Mouse (Mus musculus): ENCODE results near the gene Dvl1.

- TF ChIP-seq POLR2A (IDR thresholded peaks at IDR 0.05; ENCODE audit: low read depth, low read length) = no peak
- TF ChIP-seq USF2 (conservative IDR thresholded peaks at IDR 0.05; ENCODE audit: low read depth, low read length) = no peak
- TF ChIP-seq CTCF (conservative IDR thresholded peaks at IDR 0.05 in 1 of 2, IDR thresholded peaks at IDR 0.05 in 1 of 2; ENCODE audit: low read depth in 2 of 2, low read length in 2 of 2) = peak in 1 of 2 experiments; percentile 49; a peak in 2 of 4 replicates
- TF ChIP-seq IRF4 (IDR thresholded peaks at IDR 0.05; ENCODE audit: low read depth, low read length) = no peak
- TF ChIP-seq MAX (IDR thresholded peaks at IDR 0.05; ENCODE audit: low read length) = no peak
- TF ChIP-seq ETS1 (conservative IDR thresholded peaks at IDR 0.05; ENCODE audit: low read depth, low read length) = no peak
- no peak for TF ChIP-seq E2F4 (IDR thresholded peaks at IDR 0.05; ENCODE audit: insufficient replicate concordance, low read depth, low read length)
Observed at GRCm38 (mm10) chr4:155904318-155905102, 57.3 kb downstream of the Dvl1 start.

Measured in CH12.LX (cell line).